In the genomic region with DNA sequence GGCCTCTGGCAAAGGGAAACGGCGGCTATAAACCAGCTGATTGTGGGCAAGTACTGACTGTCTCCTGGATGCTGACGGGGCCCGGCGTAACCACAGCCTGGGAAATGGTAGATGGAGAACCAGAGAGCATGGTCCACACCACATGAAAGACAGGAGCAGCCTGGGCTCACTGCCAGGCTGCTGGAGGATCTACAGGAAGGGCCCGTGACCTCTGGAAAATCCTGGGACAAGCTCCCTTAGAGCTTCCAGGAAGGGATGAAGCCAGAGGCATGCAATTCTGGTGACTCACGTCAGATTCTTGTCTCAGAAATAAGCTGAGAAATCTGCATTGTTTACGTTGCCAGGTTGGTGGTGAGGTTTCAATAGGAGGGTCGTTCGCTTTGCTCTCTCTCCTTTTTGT, we compare ENCODE assay signal across 10 mouse cellular contexts. TPM values are rescaled to one million over a fixed set of nuclear protein-coding genes. Genes with fewer than 3 reads are reported as not detected.
DNase-seq lines count a peak whose midpoint lies in the region; ATAC-seq and TF ChIP-seq lines count a peak whose summit lies in the region.
"Had no signal": no experiment of that assay in that cellular context is flagged by ENCODE, and none has a peak within 500 bp of the region (broad histone marks: within the 10 kb centered on the region; RNA-seq: fewer than 3 reads in every experiment).

No protein-coding gene starts in this region.

- no peaks in the 10 kb centered on the region for H3K36me3 ChIP-seq in heart, embryonic 10.5 days
- no peaks in the 10 kb centered on the region for H3K36me3 ChIP-seq in ES-Bruce4 (ENCODE audit: control insufficient read depth, insufficient read depth, low read length, poor library complexity, severe bottlenecking)
- H3K36me3 ChIP-seq in embryonic facial prominence, embryonic 14.5 days (ENCODE audit: control insufficient read depth, insufficient read depth, low read length), result no peaks in the 10 kb centered on the region
- no peaks in the 10 kb centered on the region for H3K36me3 ChIP-seq in midbrain, postnatal 0 days (ENCODE audit: insufficient read depth, low read length)

- no peak for TF ChIP-seq EP300 in ES-Bruce4 (IDR thresholded peaks at IDR 0.05; ENCODE audit: insufficient read depth, low read depth, low read length)

- WGBS in heart, embryonic 10.5 days, result 56% methylated on average over 10 of the region's 10 CpGs
- WGBS in embryonic facial prominence, embryonic 14.5 days, result 54% methylated on average over 10 of the region's 10 CpGs
- WGBS in midbrain, postnatal 0 days, result 66% methylated on average over 10 of the region's 10 CpGs

- no peak for TF ChIP-seq POLR2A in ES-Bruce4 (IDR thresholded peaks at IDR 0.05; ENCODE audit: insufficient read depth, low read length)

- H3K27me3 ChIP-seq in heart, embryonic 10.5 days (ENCODE audit: insufficient read depth, poor library complexity, severe bottlenecking), result peaks cover 17% of the 10 kb centered on the region; the same call in 1 of the 2 replicates
- no peaks in the 10 kb centered on the region for H3K27me3 ChIP-seq in ES-Bruce4 (ENCODE audit: control insufficient read depth, insufficient read depth, low read length, poor library complexity, severe bottlenecking)
- 0 out of 2 replicates have a peak, but pooled peaks cover 5% of the 10 kb centered on the region for H3K27me3 ChIP-seq in embryonic facial prominence, embryonic 14.5 days (replicated peaks; ENCODE audit: control insufficient read depth, insufficient read depth, low read length)
- H3K27me3 ChIP-seq in midbrain, postnatal 0 days (ENCODE audit: insufficient read depth, low read length), result no peaks in the 10 kb centered on the region

- no peak for TF ChIP-seq CTCF in ES-Bruce4 (IDR thresholded peaks at IDR 0.05; ENCODE audit: low read depth, low read length)
- no peak for TF ChIP-seq CTCF in midbrain, postnatal 0 days (IDR thresholded peaks at IDR 0.05)

- no peaks in the 10 kb centered on the region for H3K9me3 ChIP-seq in heart, embryonic 10.5 days
- no peaks in the 10 kb centered on the region for H3K9me3 ChIP-seq in ES-Bruce4 (replicated peaks; ENCODE audit: control insufficient read depth, insufficient read depth, low read length, poor library complexity, severe bottlenecking)
- no peaks in the 10 kb centered on the region for H3K9me3 ChIP-seq in embryonic facial prominence, embryonic 14.5 days (ENCODE audit: control insufficient read depth, low read length)
- no peaks in the 10 kb centered on the region for H3K9me3 ChIP-seq in midbrain, postnatal 0 days (ENCODE audit: low read length)

- DNase-seq in heart, embryonic 10.5 days (ENCODE audit: low spot score), result no peak
- no peak for DNase-seq in heart, adult 8-10 months (ENCODE audit: low spot score)
- peak; percentile 82 for DNase-seq in embryonic facial prominence, embryonic 14.5 days (ENCODE audit: low spot score)
- peak; percentile 61 to 68 for DNase-seq in kidney, postnatal 4 days
- no peak for DNase-seq in embryo, embryonic 10 days (ENCODE audit: low spot score)
- no peak for DNase-seq in frontal cortex, postnatal 10 days (ENCODE audit: low spot score in 2 of 2)
- DNase-seq in midbrain, postnatal 0 days (ENCODE audit: low spot score), result no peak
- DNase-seq: thymus, postnatal 14 days had no signal

- no peak for ATAC-seq in embryonic facial prominence, embryonic 14.5 days (ENCODE audit: low read depth)
- ATAC-seq in midbrain, postnatal 0 days (ENCODE audit: low FRiP score), result no peak

- H3K4me2 ChIP-seq in embryonic facial prominence, embryonic 14.5 days (ENCODE audit: low read depth, low read length), result no peak overlapping the region
- no peak overlapping the region for H3K4me2 ChIP-seq in midbrain, postnatal 0 days (ENCODE audit: low read depth, low read length, poor library complexity, severe bottlenecking)

- H3K27ac ChIP-seq in heart, embryonic 10.5 days, result 0 out of 2 replicates have a peak overlapping the region, but pooled peaks have one; percentile 25
- H3K27ac ChIP-seq in ES-Bruce4 (ENCODE audit: insufficient read depth, low read length), result peak overlapping the region; percentile 51
- H3K27ac ChIP-seq in embryonic facial prominence, embryonic 14.5 days (replicated peaks; ENCODE audit: low read depth, low read length), result 0 out of 2 replicates have a peak overlapping the region, but pooled peaks have one; percentile 0
- no peak overlapping the region for H3K27ac ChIP-seq in midbrain, postnatal 0 days (ENCODE audit: low read depth, low read length)

- no peak overlapping the region for H3K4me3 ChIP-seq in heart, embryonic 10.5 days
- H3K4me3 ChIP-seq in ES-Bruce4 (ENCODE audit: low read depth, low read length), result no peak overlapping the region
- H3K4me3 ChIP-seq in embryonic facial prominence, embryonic 14.5 days (ENCODE audit: low read depth, low read length), result no peak overlapping the region
- no peak overlapping the region for H3K4me3 ChIP-seq in midbrain, postnatal 0 days (ENCODE audit: low read depth, low read length)

- H3K4me1 ChIP-seq in heart, embryonic 10.5 days, result peaks cover 33% of the 10 kb centered on the region
- H3K4me1 ChIP-seq in ES-Bruce4 (ENCODE audit: control insufficient read depth, insufficient read depth, low read length), result peaks cover 7% of the 10 kb centered on the region
- peaks cover 14% of the 10 kb centered on the region for H3K4me1 ChIP-seq in embryonic facial prominence, embryonic 14.5 days (ENCODE audit: control insufficient read depth, insufficient read depth, low read length)
- H3K4me1 ChIP-seq in midbrain, postnatal 0 days (ENCODE audit: insufficient read depth, low read length), result peaks cover 9% of the 10 kb centered on the region; the same call in 1 of the 2 replicates

- peak overlapping the region; percentile 33 for H3K9ac ChIP-seq in ES-Bruce4 (ENCODE audit: low read depth, poor library complexity, severe bottlenecking)
- H3K9ac ChIP-seq in embryonic facial prominence, embryonic 14.5 days (ENCODE audit: low read depth, low read length), result no peak overlapping the region
- H3K9ac ChIP-seq in midbrain, postnatal 0 days (replicated peaks; ENCODE audit: low read length, poor library complexity, severe bottlenecking), result no peak overlapping the region

RNA-seq across cellular contexts. Expression of gene Macrod1, which starts 1.8 kb away (rescaled TPM):
- 8.0 and 12.4 TPM in 2 replicates for polyA plus RNA-seq in heart, embryonic 10.5 days (2016; fragmentation: Nextera tagmentation; extraction: Ambion mirVana)
- total RNA-seq in heart, adult 8-10 months (2022), result 100 to 1,000 TPM; 318 to 340 (median 328) TPM
- polyA plus RNA-seq in ES-Bruce4 (2011; ENCODE audit: insufficient read depth, insufficient read length, low read depth, missing spikeins), result 6.7 and 7.6 TPM in 2 replicates
- 27.1 and 30.3 TPM in 2 replicates for polyA plus RNA-seq in embryonic facial prominence, embryonic 14.5 days (2014; fragmentation: Nextera tagmentation; extraction: Ambion mirVana)
- total RNA-seq in midbrain, postnatal 0 days (2014; rRNA removed), result 1.4 and 5.1 TPM in 2 replicates
- polyA plus RNA-seq in midbrain, postnatal 0 days (2015; fragmentation: Nextera tagmentation; extraction: Ambion mirVana), result 5.9 and 6.2 TPM in 2 replicates

RNA-seq across cellular contexts. Expression of gene Stip1, which starts 15.0 kb away (rescaled TPM):
- polyA plus RNA-seq in heart, embryonic 10.5 days (2016; fragmentation: Nextera tagmentation; extraction: Ambion mirVana), result 320 and 388 TPM in 2 replicates
- total RNA-seq in heart, adult 8-10 months (2022), result 100 to 1,000 TPM in 3 of 4 experiments, 10 to 100 TPM in 1; 96.7 to 125 (median 109) TPM
- polyA plus RNA-seq in ES-Bruce4 (2011; ENCODE audit: insufficient read depth, insufficient read length, low read depth, missing spikeins), result 519 and 544 TPM in 2 replicates
- 216 and 228 TPM in 2 replicates for polyA plus RNA-seq in embryonic facial prominence, embryonic 14.5 days (2014; fragmentation: Nextera tagmentation; extraction: Ambion mirVana)
- total RNA-seq in midbrain, postnatal 0 days (2014; rRNA removed), result 97.0 and 101 TPM in 2 replicates
- polyA plus RNA-seq in midbrain, postnatal 0 days (2015; fragmentation: Nextera tagmentation; extraction: Ambion mirVana), result 142 and 147 TPM in 2 replicates

RNA-seq across cellular contexts. Expression of gene Fermt3, which starts 35.5 kb away (rescaled TPM):
- 10.6 and 22.7 TPM in 2 replicates for polyA plus RNA-seq in heart, embryonic 10.5 days (2016; fragmentation: Nextera tagmentation; extraction: Ambion mirVana)
- total RNA-seq in heart, adult 8-10 months (2022), result 1 to 10 TPM; 3.3 to 9.6 (median 4.4) TPM
- polyA plus RNA-seq in ES-Bruce4 (2011; ENCODE audit: insufficient read depth, insufficient read length, low read depth, missing spikeins), result 0.59 and 1.0 TPM in 2 replicates
- polyA plus RNA-seq in embryonic facial prominence, embryonic 14.5 days (2014; fragmentation: Nextera tagmentation; extraction: Ambion mirVana), result 10.4 and 10.8 TPM in 2 replicates
- total RNA-seq in midbrain, postnatal 0 days (2014; rRNA removed), result 5.6 and 6.2 TPM in 2 replicates
- polyA plus RNA-seq in midbrain, postnatal 0 days (2015; fragmentation: Nextera tagmentation; extraction: Ambion mirVana), result 3.0 and 3.4 TPM in 2 replicates

RNA-seq across cellular contexts. Expression of gene Flrt1, which starts 50.8 kb away (rescaled TPM):
- 0.53 and 1.0 TPM in 2 replicates for polyA plus RNA-seq in heart, embryonic 10.5 days (2016; fragmentation: Nextera tagmentation; extraction: Ambion mirVana)
- total RNA-seq in heart, adult 8-10 months (2022), result 1 to 10 TPM in 3 of 4 experiments, under 1 TPM in 1; 0.92 to 2.0 (median 1.4) TPM
- polyA plus RNA-seq in ES-Bruce4 (2011; ENCODE audit: insufficient read depth, insufficient read length, low read depth, missing spikeins), result 0.51 and 0.82 TPM in 2 replicates
- 10.4 and 10.5 TPM in 2 replicates for polyA plus RNA-seq in embryonic facial prominence, embryonic 14.5 days (2014; fragmentation: Nextera tagmentation; extraction: Ambion mirVana)
- 9.9 and 11.4 TPM in 2 replicates for total RNA-seq in midbrain, postnatal 0 days (2014; rRNA removed)
- 9.8 and 11.9 TPM in 2 replicates for polyA plus RNA-seq in midbrain, postnatal 0 days (2015; fragmentation: Nextera tagmentation; extraction: Ambion mirVana)
- total RNA-seq: MEL had no signal

RNA-seq across cellular contexts. Expression of gene Trpt1, which starts 58.8 kb away (rescaled TPM):
- 11.3 and 16.7 TPM in 2 replicates for polyA plus RNA-seq in heart, embryonic 10.5 days (2016; fragmentation: Nextera tagmentation; extraction: Ambion mirVana)
- total RNA-seq in heart, adult 8-10 months (2022), result 10 to 100 TPM; 26.1 to 30.5 (median 27.3) TPM
- 7.3 and 8.4 TPM in 2 replicates for polyA plus RNA-seq in ES-Bruce4 (2011; ENCODE audit: insufficient read depth, insufficient read length, low read depth, missing spikeins)
- 10.1 and 13.4 TPM in 2 replicates for polyA plus RNA-seq in embryonic facial prominence, embryonic 14.5 days (2014; fragmentation: Nextera tagmentation; extraction: Ambion mirVana)
- total RNA-seq in midbrain, postnatal 0 days (2014; rRNA removed), result 19.6 and 28.1 TPM in 2 replicates
- polyA plus RNA-seq in midbrain, postnatal 0 days (2015; fragmentation: Nextera tagmentation; extraction: Ambion mirVana), result 19.8 and 23.4 TPM in 2 replicates

Comparison
In these comparisons a context has a peak if more than half of its experiments do, and no peak if none do; other contexts are left out.
1. DNase-seq: peak in embryonic facial prominence, embryonic 14.5 days (single experiment) and kidney, postnatal 4 days (2 of 2); none in heart, embryonic 10.5 days (single experiment), heart, adult 8-10 months (single experiment), embryo, embryonic 10 days (single experiment), frontal cortex, postnatal 10 days (0 of 2) and midbrain, postnatal 0 days (single experiment).